Mouse (Mus musculus): ENCODE data around the gene Ifitm2. TPM values are rescaled to one million over a fixed set of nuclear protein-coding genes. Genes with fewer than 3 reads are reported as not detected.

Gene Ifitm2
- polyA plus RNA-seq, 1 experiment = 1,180 TPM

DNA sequence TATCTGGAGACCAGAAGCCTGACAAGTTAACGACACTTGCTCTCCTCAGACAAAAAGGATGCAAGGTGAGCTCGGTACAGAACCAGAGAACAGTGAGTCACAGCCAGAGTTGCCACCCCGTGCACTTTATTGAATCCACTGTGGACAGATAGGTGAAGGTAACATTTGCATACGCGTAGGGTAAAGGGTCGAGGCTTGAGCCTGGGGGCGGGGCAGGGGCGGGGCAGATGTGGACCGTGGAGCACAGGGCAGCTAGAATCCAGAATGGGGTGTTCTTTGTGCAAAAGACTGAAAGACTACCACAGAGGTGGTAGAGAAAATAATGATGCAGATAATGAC lies 1.1 kb downstream of the Ifitm2 start:
- no peak for TF ChIP-seq CTCF (IDR thresholded peaks at IDR 0.05; ENCODE audit: insufficient read depth, low read length)
- TF ChIP-seq POLR2A (IDR thresholded peaks at IDR 0.05; ENCODE audit: borderline replicate concordance, extremely low read depth, low read depth, low read length) = no peak
- 2% methylated on average over 9 of the region's 9 CpGs for WGBS
- Histone ChIP-seq H3K4me3 (replicated peaks; ENCODE audit: extremely low read depth, low read depth, low read length) (peak overlapping the region; percentile 43), H3K4me1 (ENCODE audit: control insufficient read depth, insufficient read depth, low read length) (peaks cover 38% of the 10 kb centered on the region)
- no peak for DNase-seq

DNA sequence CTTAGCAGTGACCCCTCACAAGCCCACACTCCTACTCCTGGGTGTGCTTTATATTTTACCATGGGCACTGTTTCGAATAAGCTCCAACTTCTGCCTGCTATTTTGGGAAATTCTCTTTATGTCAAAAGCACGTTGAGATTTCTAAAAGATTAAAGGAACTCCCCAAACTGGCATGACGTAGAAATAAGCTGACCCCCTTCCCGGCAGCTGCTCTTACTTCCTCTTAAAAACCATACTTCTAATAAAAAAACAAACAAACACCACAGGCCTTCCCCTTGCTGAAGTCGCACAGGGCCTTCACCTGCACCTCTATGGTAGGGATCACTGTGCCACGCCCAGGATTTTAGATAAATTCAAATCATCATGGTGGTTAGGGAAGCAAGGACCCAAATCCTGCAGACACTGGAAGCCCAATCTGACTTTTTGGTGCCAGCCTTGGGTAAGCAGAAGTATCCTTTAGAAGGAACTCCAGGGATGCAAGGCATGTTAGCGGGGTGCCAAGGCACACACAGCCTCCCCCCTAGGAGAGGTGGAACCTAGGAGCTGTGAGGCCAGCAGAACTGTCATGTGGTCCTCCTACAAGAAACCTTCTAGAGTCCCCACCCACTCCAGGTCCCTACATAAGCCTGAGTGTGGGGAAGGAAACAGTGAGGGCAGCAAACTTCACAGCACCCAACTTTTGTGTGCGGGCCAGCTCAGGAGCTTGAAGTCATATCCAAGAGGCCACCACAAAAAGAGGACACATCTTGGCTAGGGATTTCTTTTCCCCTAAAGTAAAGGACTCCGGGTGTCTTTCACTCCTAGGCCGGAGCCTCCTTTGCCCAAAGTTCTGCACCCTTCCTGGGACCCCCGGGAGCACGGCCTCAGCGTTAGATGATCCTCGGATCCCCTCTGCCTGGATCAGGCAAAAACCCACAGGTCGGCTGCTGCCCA lies 1.7 kb downstream of the Ifitm2 start:
- no peak for DNase-seq
- TF ChIP-seq POLR2A (IDR thresholded peaks at IDR 0.05; ENCODE audit: borderline replicate concordance, extremely low read depth, low read depth, low read length) (peak; percentile 44; the same call in 1 of the 2 replicates), CTCF (IDR thresholded peaks at IDR 0.05; ENCODE audit: insufficient read depth, low read length) (no peak)
- peaks cover 37% of the 10 kb centered on the region for H3K4me1 ChIP-seq (ENCODE audit: control insufficient read depth, insufficient read depth, low read length)
- WGBS = 17% methylated on average over 15 of the region's 15 CpGs
- peak overlapping the region; percentile 43 for H3K4me3 ChIP-seq (replicated peaks; ENCODE audit: extremely low read depth, low read depth, low read length)

DNA sequence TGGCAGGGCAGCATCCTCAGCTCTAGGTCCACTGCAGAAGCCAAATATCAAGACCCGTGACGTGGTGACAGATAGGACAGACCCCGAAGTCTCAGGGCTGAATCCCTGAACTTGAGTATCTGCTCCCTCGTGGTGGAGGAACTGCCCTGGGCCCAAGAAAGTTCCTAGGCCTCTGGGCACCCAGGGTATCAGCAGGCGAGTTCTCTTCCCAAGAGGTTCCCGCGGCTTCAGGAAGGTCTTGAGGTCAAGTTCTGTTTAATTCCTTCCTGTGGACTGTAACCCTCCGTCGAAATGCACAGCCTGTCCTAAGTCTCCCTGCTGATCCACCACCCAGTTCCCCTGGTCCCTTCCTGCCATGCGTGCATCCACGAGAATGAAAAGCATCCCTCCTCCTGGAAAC lies 2.7 kb downstream of the Ifitm2 start:
- WGBS = 39% methylated on average over 11 of the region's 11 CpGs
- no peak for DNase-seq
- H3K4me3 ChIP-seq (replicated peaks; ENCODE audit: extremely low read depth, low read depth, low read length) = peak overlapping the region; percentile 6
- H3K4me1 ChIP-seq (ENCODE audit: control insufficient read depth, insufficient read depth, low read length) = peaks cover 40% of the 10 kb centered on the region
- TF ChIP-seq CTCF (IDR thresholded peaks at IDR 0.05; ENCODE audit: insufficient read depth, low read length) = no peak
- TF ChIP-seq POLR2A (IDR thresholded peaks at IDR 0.05; ENCODE audit: borderline replicate concordance, extremely low read depth, low read depth, low read length) = no peak

DNA sequence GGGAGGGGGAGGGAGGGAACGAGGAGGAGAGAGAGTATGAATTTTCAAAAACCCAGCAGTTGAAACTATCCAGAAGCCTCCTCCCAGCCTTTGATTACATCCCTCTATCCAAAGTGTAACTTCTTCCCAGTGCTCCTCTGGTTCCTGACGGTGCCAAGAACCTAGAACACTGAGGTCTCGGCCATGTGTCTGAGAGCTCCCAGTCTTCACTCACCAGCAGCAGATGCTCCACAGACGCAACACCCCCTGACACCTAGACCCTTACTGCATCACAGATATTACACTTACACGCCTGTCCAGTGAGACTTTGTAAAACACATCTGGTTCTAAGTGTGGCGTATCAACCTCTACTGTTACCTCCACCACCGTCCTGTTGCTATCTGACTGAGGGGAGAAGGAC lies 3.3 kb downstream of the Ifitm2 start:
- 64% methylated on average over 7 of the region's 7 CpGs for WGBS
- TF ChIP-seq POLR2A (IDR thresholded peaks at IDR 0.05; ENCODE audit: borderline replicate concordance, extremely low read depth, low read depth, low read length) (no peak), CTCF (IDR thresholded peaks at IDR 0.05; ENCODE audit: insufficient read depth, low read length) (no peak)
- no peak for DNase-seq
- Histone ChIP-seq H3K4me3 (replicated peaks; ENCODE audit: extremely low read depth, low read depth, low read length) (no peak overlapping the region), H3K4me1 (ENCODE audit: control insufficient read depth, insufficient read depth, low read length) (peaks cover 40% of the 10 kb centered on the region)

DNA sequence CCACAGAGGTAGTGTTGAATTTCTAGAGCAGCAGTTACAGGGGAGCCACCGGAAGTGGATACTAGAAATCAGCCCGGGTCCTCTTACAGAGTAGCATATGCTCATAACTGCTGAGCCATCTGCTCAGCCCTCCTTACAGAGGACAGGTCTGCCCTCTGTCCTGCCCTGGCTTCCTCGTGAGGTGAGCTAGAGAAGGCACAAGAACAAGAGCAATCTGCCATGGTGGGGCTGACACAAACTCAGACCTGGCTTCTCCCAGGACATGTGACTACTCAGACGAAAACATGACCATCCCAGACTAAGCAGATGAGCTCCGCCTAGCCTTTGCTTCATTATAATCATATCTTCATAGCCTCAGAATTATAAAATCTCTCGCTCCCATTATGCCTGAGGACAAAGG lies 4.0 kb downstream of the Ifitm2 start:
- TF ChIP-seq CTCF (IDR thresholded peaks at IDR 0.05; ENCODE audit: insufficient read depth, low read length) = no peak
- no peak for TF ChIP-seq POLR2A (IDR thresholded peaks at IDR 0.05; ENCODE audit: borderline replicate concordance, extremely low read depth, low read depth, low read length)
- Histone ChIP-seq H3K4me3 (replicated peaks; ENCODE audit: extremely low read depth, low read depth, low read length) (no peak overlapping the region), H3K4me1 (ENCODE audit: control insufficient read depth, insufficient read depth, low read length) (peaks cover 44% of the 10 kb centered on the region)
- 55% methylated on average over 6 of the region's 6 CpGs for WGBS
- DNase-seq = no peak

DNA sequence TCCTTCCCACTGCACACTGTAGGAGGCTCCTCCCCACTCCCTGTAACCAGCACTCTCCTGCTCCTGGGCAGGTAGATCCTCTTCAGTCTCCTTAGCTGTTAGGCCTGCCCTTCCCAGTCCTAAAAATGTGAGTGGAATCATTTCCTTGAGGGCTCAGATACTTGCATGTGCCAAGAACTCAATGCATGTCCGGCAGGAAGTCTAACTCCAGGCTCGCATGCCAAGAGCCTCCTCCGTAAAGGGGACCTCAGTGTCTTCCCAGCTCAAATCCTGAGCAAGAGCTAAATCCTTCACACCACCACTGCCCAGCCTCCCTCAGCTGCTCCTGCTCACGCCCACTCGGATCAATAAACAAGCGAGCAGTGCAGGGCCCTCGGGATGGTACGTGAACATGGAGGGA lies 4.7 kb downstream of the Ifitm2 start:
- no peak for DNase-seq
- WGBS = 26% methylated on average over 8 of the region's 8 CpGs
- H3K4me3 ChIP-seq (replicated peaks; ENCODE audit: extremely low read depth, low read depth, low read length) = peak overlapping the region; percentile 17

DNA sequence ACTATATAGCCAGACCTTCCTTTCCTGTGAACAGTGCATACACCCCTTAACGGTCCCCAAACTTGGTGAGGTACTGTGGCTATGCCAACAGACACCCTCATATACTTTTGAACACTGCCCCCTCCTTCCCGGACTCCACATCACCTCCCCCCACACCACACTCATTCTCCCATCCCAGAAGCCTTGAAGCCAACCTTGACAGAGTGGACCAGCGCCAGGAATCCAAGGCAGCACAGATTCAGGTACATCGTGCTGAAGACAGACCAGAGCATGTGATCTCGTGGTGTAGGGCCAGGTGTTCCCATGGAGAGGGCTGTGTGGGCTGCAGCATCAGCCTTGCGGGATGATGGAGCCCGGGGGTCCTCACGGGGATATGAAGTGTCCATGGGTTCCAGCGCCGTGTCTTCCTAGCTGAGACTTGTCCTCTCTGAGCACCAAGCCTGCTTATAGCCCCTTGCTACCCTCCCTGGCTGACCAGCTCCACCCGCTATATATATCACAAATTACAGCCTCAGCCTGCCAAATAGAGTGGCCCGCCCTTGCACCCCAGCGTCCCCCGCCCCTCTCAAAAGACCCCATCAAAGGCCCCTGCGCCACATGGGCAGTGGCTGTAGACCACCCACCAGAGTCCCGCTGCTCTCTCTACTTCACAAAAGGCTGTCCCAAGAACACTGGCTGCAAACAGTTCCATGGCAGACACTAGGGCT lies 5.8 kb downstream of the Ifitm2 start, which contains the start of gene Ifitm5:
Gene Ifitm5 (minus strand): TSS at position 468 of the 707 bp plus-strand sequence.
- 90% methylated on average over 16 of the region's 16 CpGs for WGBS
- no peak for DNase-seq
- TF ChIP-seq CTCF (IDR thresholded peaks at IDR 0.05; ENCODE audit: insufficient read depth, low read length) (no peak), POLR2A (IDR thresholded peaks at IDR 0.05; ENCODE audit: borderline replicate concordance, extremely low read depth, low read depth, low read length) (no peak)
- peaks cover 43% of the 10 kb centered on the region for H3K4me1 ChIP-seq (ENCODE audit: control insufficient read depth, insufficient read depth, low read length)
- no peak within 1 kb of the TSS for H3K4me3 ChIP-seq (replicated peaks; ENCODE audit: extremely low read depth, low read depth, low read length)

More for the DNA sequence above, 4.7 kb downstream of the Ifitm2 start:
- H3K4me1 ChIP-seq (ENCODE audit: control insufficient read depth, insufficient read depth, low read length) = peaks cover 45% of the 10 kb centered on the region
- peak; percentile 29; the same call in 1 of the 2 replicates for TF ChIP-seq POLR2A (IDR thresholded peaks at IDR 0.05; ENCODE audit: borderline replicate concordance, extremely low read depth, low read depth, low read length)
- no peak for TF ChIP-seq CTCF (IDR thresholded peaks at IDR 0.05; ENCODE audit: insufficient read depth, low read length)

DNA sequence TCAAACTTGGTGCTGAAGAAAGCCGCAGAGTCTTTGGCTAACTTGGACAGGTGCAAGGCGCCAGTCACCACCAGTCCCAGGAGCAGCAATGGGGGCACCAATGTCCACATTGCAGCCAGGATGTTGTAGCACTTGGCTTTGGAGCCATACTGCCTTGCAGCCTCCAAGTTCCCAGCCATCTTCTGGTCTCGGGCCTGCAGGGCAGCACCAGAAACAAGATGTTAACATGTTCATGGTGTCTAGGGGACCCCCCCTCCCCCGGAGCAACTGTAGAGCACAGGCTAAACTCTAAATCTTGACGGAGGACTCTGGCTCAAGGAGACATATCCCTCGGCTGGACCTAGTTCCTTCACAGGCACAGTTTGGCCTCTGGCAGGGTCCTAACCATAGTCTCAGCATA lies 6.5 kb downstream of the Ifitm2 start:
- TF ChIP-seq CTCF (IDR thresholded peaks at IDR 0.05; ENCODE audit: insufficient read depth, low read length) = no peak
- TF ChIP-seq POLR2A (IDR thresholded peaks at IDR 0.05; ENCODE audit: borderline replicate concordance, extremely low read depth, low read depth, low read length) = no peak
- 82% methylated on average over 6 of the region's 6 CpGs for WGBS
- Histone ChIP-seq H3K4me1 (ENCODE audit: control insufficient read depth, insufficient read depth, low read length) (peaks cover 43% of the 10 kb centered on the region), H3K4me3 (replicated peaks; ENCODE audit: extremely low read depth, low read depth, low read length) (no peak overlapping the region)
- DNase-seq = no peak

DNA sequence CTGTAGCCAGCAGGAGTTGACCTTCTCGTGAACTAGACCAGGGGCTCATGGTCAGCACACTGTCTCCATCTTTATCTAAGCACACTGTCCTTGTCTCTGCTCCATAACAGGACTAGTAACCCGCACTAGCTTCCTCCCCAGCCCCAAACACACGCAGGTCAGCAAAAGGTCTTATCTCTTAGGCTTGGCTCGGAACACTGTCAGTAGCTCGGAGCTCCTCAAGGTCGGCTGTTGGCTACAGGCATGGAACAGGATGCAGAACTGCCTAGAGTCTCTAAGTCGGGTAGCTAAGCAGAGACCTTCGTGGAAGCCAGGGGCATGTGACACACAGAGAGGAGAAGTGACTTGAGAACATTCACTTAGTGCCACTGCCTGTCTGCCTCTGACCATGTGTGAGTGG lies 7.6 kb downstream of the Ifitm2 start:
- peaks cover 40% of the 10 kb centered on the region for H3K4me1 ChIP-seq (ENCODE audit: control insufficient read depth, insufficient read depth, low read length)
- 44% methylated on average over 8 of the region's 8 CpGs for WGBS
- no peak for DNase-seq
- no peak for TF ChIP-seq POLR2A (IDR thresholded peaks at IDR 0.05; ENCODE audit: borderline replicate concordance, extremely low read depth, low read depth, low read length)
- TF ChIP-seq CTCF (IDR thresholded peaks at IDR 0.05; ENCODE audit: insufficient read depth, low read length) = no peak
- H3K4me3 ChIP-seq (replicated peaks; ENCODE audit: extremely low read depth, low read depth, low read length) = no peak overlapping the region

Measured in lung, adult 2 months (tissue).